Mouse (Mus musculus): Measurements from ENCODE around the gene Smg6. TPM values are rescaled to one million over a fixed set of nuclear protein-coding genes. Genes with fewer than 3 reads are reported as not detected.

The Smg6 gene
- polyA plus RNA-seq, 1 experiment from 2014 or later = 12.9 TPM

DNA sequence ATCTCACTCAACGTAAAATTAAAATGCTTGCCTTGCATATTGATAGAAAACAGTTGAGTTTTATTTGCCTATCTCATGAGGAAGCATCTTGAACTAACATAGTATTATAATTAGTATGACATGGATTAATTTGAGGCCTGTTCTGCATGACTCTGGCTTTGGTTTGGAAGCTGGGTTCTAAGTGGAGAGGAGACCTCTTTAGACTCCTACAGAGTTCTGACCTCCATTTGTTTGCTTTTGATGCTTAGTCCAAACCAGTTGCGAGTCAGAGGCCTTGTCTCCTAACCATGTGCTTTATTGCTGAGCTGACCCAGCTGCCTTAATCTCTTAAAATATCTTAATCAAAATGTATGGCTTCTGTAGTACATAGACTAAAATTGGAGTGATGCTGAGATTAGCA is 32.0 kb downstream of the Smg6 start:
- 94% methylated on average over 2 of the region's 2 CpGs for WGBS
- ATAC-seq (no peak), DNase-seq (ENCODE audit: low spot score) (no peak)
- no peak overlapping the region for H3K4me3 ChIP-seq (ENCODE audit: low read depth, low read length)
- no peak overlapping the region for H3K27ac ChIP-seq (ENCODE audit: low read depth, low read length)
- no peaks in the 10 kb centered on the region for H3K4me1 ChIP-seq (ENCODE audit: control insufficient read depth, insufficient read depth, low read length)
- H3K4me2 ChIP-seq (ENCODE audit: low read length) = no peak overlapping the region
- H3K36me3 ChIP-seq (ENCODE audit: control insufficient read depth, insufficient read depth, low read length) = peaks cover 14% of the 10 kb centered on the region
- no peaks in the 10 kb centered on the region for H3K9me3 ChIP-seq (replicated peaks; ENCODE audit: control insufficient read depth, low read length)
- H3K27me3 ChIP-seq (replicated peaks; ENCODE audit: control insufficient read depth, insufficient read depth, low read length) = no peaks in the 10 kb centered on the region
- H3K9ac ChIP-seq (ENCODE audit: low read length) = no peak overlapping the region

DNA sequence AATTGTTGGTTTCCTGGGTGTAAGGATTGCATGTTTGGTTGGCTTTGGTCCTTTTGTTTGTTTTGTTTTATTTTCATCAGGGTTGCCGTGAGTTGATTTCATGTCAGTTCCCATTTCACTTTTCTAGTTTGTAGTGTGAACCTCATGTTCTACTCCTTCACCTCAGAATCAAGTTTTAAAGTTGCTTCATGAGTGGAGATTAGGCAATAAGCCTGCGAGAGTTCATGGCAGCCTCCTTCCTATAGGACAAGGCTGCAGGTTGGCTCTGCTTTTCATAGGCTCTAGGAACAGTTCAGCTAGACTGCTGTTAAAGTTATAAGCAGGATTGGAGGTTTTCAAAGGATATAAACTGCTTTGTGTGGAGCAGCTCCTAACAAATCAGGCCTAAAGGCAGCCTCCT is 33.9 kb downstream of the Smg6 start:
- no peak overlapping the region for H3K4me2 ChIP-seq (ENCODE audit: low read length)
- no peak overlapping the region for H3K27ac ChIP-seq (ENCODE audit: low read depth, low read length)
- WGBS = 87% methylated on average over 2 of the region's 2 CpGs
- DNase-seq (ENCODE audit: low spot score) = no peak
- peaks cover 10% of the 10 kb centered on the region for H3K36me3 ChIP-seq (ENCODE audit: control insufficient read depth, insufficient read depth, low read length)
- no peak for ATAC-seq
- no peak overlapping the region for H3K4me3 ChIP-seq (ENCODE audit: low read depth, low read length)
- no peaks in the 10 kb centered on the region for H3K4me1 ChIP-seq (ENCODE audit: control insufficient read depth, insufficient read depth, low read length)
- H3K9me3 ChIP-seq (replicated peaks; ENCODE audit: control insufficient read depth, low read length) = no peaks in the 10 kb centered on the region
- no peaks in the 10 kb centered on the region for H3K27me3 ChIP-seq (replicated peaks; ENCODE audit: control insufficient read depth, insufficient read depth, low read length)
- no peak overlapping the region for H3K9ac ChIP-seq (ENCODE audit: low read length)

DNA sequence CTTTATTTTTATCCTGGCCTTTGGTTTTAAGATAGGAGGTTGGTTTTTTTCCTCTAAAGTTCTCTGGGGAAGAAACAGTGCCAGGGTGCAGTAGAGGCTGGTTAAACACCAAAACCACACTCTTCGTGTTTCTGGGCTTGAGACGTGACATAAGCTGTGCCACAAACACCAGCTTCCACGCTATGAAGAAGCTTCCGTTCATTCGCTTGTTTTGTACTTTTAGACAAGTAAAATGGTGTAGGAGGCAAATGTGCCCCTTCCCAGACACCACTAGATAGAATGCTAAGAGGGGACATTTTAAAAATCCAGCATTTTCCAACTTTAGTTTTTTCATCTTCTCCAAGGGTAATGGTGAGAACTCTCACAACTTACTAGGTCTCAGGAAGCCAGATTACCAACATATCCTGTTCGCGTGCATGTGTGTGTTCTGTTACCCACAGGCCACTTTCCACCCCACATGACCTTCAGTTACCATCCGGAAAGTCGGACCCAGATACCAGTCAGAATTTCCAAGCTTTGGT is 34.5 kb downstream of the Smg6 start:
- 96% methylated on average over 9 of the region's 9 CpGs for WGBS
- Histone ChIP-seq H3K4me1 (ENCODE audit: control insufficient read depth, insufficient read depth, low read length) (no peaks in the 10 kb centered on the region), H3K4me3 (ENCODE audit: low read depth, low read length) (no peak overlapping the region), H3K27ac (ENCODE audit: low read depth, low read length) (no peak overlapping the region), H3K4me2 (ENCODE audit: low read length) (no peak overlapping the region), H3K9me3 (replicated peaks; ENCODE audit: control insufficient read depth, low read length) (no peaks in the 10 kb centered on the region), H3K36me3 (ENCODE audit: control insufficient read depth, insufficient read depth, low read length) (peaks cover 10% of the 10 kb centered on the region), H3K27me3 (replicated peaks; ENCODE audit: control insufficient read depth, insufficient read depth, low read length) (no peaks in the 10 kb centered on the region), H3K9ac (ENCODE audit: low read length) (no peak overlapping the region)
- ATAC-seq (no peak), DNase-seq (ENCODE audit: low spot score) (no peak)

DNA sequence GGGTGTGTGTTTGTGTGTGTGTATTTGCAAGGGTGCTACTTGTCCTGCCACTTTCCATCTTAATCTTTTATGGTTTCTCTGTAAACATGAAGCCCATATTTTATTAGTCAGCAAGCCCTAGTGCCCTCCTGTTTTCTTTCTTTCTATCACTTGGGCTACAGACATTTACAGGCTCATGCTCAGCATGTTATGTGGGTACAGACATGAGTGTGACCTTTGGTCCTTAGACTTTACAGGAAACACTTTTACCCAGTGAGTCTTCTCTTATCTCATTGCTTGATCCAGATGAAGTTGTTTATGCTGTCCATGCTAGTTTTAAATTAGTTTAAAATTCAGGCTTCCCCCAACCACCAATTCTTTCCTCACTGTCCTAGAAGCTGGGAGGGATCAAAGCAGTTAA is 36.3 kb downstream of the Smg6 start:
- Histone ChIP-seq H3K4me1 (ENCODE audit: control insufficient read depth, insufficient read depth, low read length) (no peaks in the 10 kb centered on the region), H3K4me3 (ENCODE audit: low read depth, low read length) (no peak overlapping the region), H3K4me2 (ENCODE audit: low read length) (no peak overlapping the region), H3K9ac (ENCODE audit: low read length) (no peak overlapping the region), H3K9me3 (replicated peaks; ENCODE audit: control insufficient read depth, low read length) (no peaks in the 10 kb centered on the region), H3K36me3 (ENCODE audit: control insufficient read depth, insufficient read depth, low read length) (peaks cover 9% of the 10 kb centered on the region), H3K27me3 (replicated peaks; ENCODE audit: control insufficient read depth, insufficient read depth, low read length) (no peaks in the 10 kb centered on the region), H3K27ac (ENCODE audit: low read depth, low read length) (no peak overlapping the region)
- ATAC-seq (no peak), DNase-seq (ENCODE audit: low spot score) (no peak)

DNA sequence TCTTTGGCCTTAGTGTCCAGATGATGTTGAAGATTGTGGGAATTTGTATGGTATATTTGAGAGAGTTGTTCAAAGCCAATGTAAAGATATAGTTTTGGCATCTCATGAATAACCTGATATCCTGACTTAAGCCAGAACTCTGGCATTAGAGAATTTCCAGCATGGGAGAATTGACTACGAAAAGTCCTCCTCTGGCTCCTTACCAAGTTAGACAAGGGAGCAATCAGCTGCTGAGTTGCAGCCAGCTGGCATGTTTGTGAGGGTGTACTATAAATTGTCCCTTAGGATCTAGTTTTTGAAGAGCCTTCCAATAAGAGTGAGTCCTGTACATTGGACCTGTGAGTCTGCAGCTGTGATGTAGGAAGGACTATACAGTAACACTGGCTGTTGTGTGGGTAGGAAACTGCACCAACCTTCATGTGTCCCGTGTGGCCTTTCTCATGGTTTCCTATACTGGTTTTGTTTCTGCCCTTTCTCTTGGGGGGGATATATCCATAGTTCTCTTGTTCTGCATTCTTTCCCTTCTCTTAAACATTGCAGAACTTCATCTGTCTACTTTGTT is 37.3 kb downstream of the Smg6 start:
- ATAC-seq (no peak), DNase-seq (ENCODE audit: low spot score) (peak; percentile 19)
- H3K36me3 ChIP-seq (ENCODE audit: control insufficient read depth, insufficient read depth, low read length) = peaks cover 7% of the 10 kb centered on the region; the same call in 1 of the 2 replicates
- 74% methylated on average over 2 of the region's 2 CpGs for WGBS
- H3K27ac ChIP-seq (ENCODE audit: low read depth, low read length) = no peak overlapping the region
- no peaks in the 10 kb centered on the region for H3K4me1 ChIP-seq (ENCODE audit: control insufficient read depth, insufficient read depth, low read length)
- no peak overlapping the region for H3K4me3 ChIP-seq (ENCODE audit: low read depth, low read length)
- no peaks in the 10 kb centered on the region for H3K9me3 ChIP-seq (replicated peaks; ENCODE audit: control insufficient read depth, low read length)
- H3K9ac ChIP-seq (ENCODE audit: low read length) = no peak overlapping the region
- no peak overlapping the region for H3K4me2 ChIP-seq (ENCODE audit: low read length)
- H3K27me3 ChIP-seq (replicated peaks; ENCODE audit: control insufficient read depth, insufficient read depth, low read length) = no peaks in the 10 kb centered on the region

DNA sequence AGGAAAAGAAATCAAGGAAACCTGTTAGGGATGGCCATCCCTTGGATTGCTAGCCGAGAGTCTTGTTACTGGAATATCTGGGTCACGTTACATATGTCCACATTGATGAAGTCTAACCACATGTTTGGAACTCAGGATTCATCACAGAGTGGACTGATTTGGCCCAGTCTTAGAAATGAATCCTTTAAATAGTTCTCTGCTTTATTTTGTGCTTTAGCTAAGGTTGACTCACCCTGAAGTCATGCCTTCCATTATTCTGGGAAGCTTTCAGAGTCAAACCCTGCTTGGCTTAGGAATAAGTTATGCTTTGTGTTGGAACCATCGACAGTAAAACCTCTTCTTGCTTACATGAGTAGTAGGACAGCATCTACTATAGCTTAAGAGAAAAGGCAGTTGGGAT is 39.9 kb downstream of the Smg6 start:
- ATAC-seq (no peak), DNase-seq (ENCODE audit: low spot score) (no peak)
- H3K4me2 ChIP-seq (ENCODE audit: low read length) = no peak overlapping the region
- WGBS = 93% methylated on average over 3 of the region's 3 CpGs
- H3K36me3 ChIP-seq (ENCODE audit: control insufficient read depth, insufficient read depth, low read length) = 0 out of 2 replicates have a peak, but pooled peaks cover 3% of the 10 kb centered on the region
- H3K27ac ChIP-seq (ENCODE audit: low read depth, low read length) = no peak overlapping the region
- H3K27me3 ChIP-seq (replicated peaks; ENCODE audit: control insufficient read depth, insufficient read depth, low read length) = no peaks in the 10 kb centered on the region
- H3K4me3 ChIP-seq (ENCODE audit: low read depth, low read length) = no peak overlapping the region
- H3K4me1 ChIP-seq (ENCODE audit: control insufficient read depth, insufficient read depth, low read length) = no peaks in the 10 kb centered on the region
- no peak overlapping the region for H3K9ac ChIP-seq (ENCODE audit: low read length)
- H3K9me3 ChIP-seq (replicated peaks; ENCODE audit: control insufficient read depth, low read length) = no peaks in the 10 kb centered on the region

DNA sequence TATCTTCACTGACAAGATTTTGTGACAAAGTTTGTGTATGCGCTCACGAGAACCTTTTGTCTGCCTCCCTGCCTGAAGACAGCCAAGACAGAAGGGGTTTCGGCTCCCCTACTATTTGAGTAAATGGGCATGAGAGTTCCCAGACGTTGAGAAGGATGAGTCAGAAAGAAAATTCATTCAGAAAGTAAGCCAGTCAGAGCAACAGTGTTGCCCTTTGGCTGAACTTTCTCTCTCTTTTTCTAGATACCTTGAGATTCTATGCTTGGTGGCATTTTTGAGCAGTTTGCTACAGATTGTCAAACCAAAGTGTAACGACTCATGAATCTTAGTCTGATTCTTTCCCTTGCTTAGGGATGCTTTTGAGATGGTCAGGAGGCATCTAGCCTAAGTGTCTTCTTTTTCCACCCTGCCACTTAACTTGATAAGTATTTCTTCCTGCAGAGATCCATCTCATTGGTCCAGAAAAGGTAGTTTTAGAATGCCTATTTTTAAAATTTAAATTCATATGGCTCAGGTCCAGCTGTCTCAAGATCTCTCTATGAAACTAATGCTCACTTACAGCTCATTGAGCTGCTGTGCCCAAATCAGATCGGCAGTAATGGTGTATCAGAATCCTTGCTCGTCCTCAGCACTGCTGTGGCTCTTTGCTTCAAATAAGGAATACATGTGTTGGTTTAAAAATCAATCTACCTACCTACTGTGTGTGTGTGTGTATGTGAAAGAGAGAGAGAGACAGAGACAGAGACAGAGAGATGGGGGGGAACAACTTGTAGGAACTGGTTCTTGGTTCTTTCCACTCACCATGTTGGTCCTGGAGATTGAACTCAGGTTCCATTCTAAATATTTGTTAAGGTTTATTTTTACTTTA is 47.9 kb downstream of the Smg6 start:
- no peaks in the 10 kb centered on the region for H3K9me3 ChIP-seq (replicated peaks; ENCODE audit: control insufficient read depth, low read length)
- DNase-seq (ENCODE audit: low spot score) (no peak), ATAC-seq (no peak)
- H3K27ac ChIP-seq (ENCODE audit: low read depth, low read length) = no peak overlapping the region
- 85% methylated on average over 7 of the region's 7 CpGs for WGBS
- no peak overlapping the region for H3K4me3 ChIP-seq (ENCODE audit: low read depth, low read length)
- peaks cover 3% of the 10 kb centered on the region; the same call in 1 of the 2 replicates for H3K36me3 ChIP-seq (ENCODE audit: control insufficient read depth, insufficient read depth, low read length)
- H3K4me2 ChIP-seq (ENCODE audit: low read length) = no peak overlapping the region
- H3K9ac ChIP-seq (ENCODE audit: low read length) = no peak overlapping the region
- H3K4me1 ChIP-seq (ENCODE audit: control insufficient read depth, insufficient read depth, low read length) = no peaks in the 10 kb centered on the region
- H3K27me3 ChIP-seq (replicated peaks; ENCODE audit: control insufficient read depth, insufficient read depth, low read length) = no peaks in the 10 kb centered on the region

DNA sequence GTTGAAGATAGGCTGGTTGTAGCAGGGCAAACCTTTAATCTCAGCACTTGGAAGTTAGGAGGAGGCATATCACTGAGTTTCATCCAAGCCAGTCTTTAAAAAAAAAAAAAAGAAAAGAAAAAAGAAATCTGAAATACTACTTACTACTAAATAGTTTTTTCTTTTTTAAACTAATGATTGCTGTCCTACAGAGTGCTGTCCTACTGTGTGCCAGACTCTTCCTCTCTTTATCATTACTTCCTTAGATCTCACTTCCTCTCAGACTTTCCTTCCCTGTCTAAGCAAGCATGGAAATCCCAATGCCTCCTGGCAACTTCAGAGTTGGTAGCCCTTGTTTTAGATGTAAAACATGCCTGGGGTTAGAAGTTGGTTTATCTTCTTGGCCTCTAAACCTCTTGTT is 49.0 kb downstream of the Smg6 start:
- Histone ChIP-seq H3K4me1 (ENCODE audit: control insufficient read depth, insufficient read depth, low read length) (no peaks in the 10 kb centered on the region), H3K4me3 (ENCODE audit: low read depth, low read length) (no peak overlapping the region), H3K9me3 (replicated peaks; ENCODE audit: control insufficient read depth, low read length) (no peaks in the 10 kb centered on the region), H3K36me3 (ENCODE audit: control insufficient read depth, insufficient read depth, low read length) (peaks cover 3% of the 10 kb centered on the region; the same call in 1 of the 2 replicates), H3K27ac (ENCODE audit: low read depth, low read length) (no peak overlapping the region), H3K9ac (ENCODE audit: low read length) (no peak overlapping the region), H3K27me3 (replicated peaks; ENCODE audit: control insufficient read depth, insufficient read depth, low read length) (no peaks in the 10 kb centered on the region), H3K4me2 (ENCODE audit: low read length) (no peak overlapping the region)
- ATAC-seq = no peak
- DNase-seq (ENCODE audit: low spot score) = no peak

All from forebrain, embryonic 14.5 days (tissue).